ENCODE assay signal across 30 mouse cellular contexts in the genomic region with DNA sequence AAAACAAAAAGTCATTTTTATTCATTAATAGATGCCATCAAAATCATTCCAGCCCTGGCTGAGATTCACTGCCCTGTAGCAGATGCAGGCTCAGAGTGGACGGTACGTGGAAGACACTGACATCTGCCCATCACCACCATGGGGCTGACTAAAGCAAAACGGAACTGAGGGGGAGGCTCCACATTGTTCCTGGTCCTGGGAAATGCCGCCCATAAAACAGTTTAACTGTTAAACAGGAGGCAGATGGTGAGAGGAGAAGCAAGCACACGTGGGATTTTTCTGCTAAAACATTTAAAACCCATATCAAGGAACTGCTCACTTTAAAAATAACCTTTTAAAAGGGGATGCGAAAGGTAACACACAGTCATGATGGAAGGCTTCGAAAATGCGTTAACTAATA.
A peak's percentile ranks its signal among the peaks of the same experiment; 100 is the strongest.
DNase-seq lines count a peak whose midpoint lies in the region; ATAC-seq and TF ChIP-seq lines count a peak whose summit lies in the region.
"Had no signal": no experiment of that assay in that cellular context is flagged by ENCODE, and none has a peak within 500 bp of the region (broad histone marks: within the 10 kb centered on the region; RNA-seq: fewer than 3 reads in every experiment).

No protein-coding gene starts in this region.

- no peak overlapping the region for H3K9ac ChIP-seq in neural tube, embryonic 14.5 days (replicated peaks; ENCODE audit: low read depth, low read length)
- H3K9ac ChIP-seq: embryonic facial prominence, embryonic 12.5 days; embryonic facial prominence, embryonic 15.5 days; forebrain, postnatal 0 days; heart, embryonic 13.5 days; hindbrain, embryonic 14.5 days had no signal

- H3K4me1 ChIP-seq in neural tube, embryonic 14.5 days (ENCODE audit: control insufficient read depth, insufficient read depth, low read length), result no peaks in the 10 kb centered on the region
- H3K4me1 ChIP-seq: embryonic facial prominence, embryonic 15.5 days had no signal

- TF ChIP-seq CTCF in layer of hippocampus, adult 2 months (conservative IDR thresholded peaks at IDR 0.05), result no peak

- H3K27ac ChIP-seq in layer of hippocampus, adult 2 months, result peak overlapping the region; percentile 56; the same call in 1 of the 2 replicates
- H3K27ac ChIP-seq in neural tube, embryonic 14.5 days (ENCODE audit: low read depth, low read length), result no peak overlapping the region
- H3K27ac ChIP-seq: embryonic facial prominence, embryonic 12.5 days; embryonic facial prominence, embryonic 15.5 days; heart, embryonic 10.5 days; heart, embryonic 13.5 days; hindbrain, embryonic 14.5 days; hindbrain, postnatal 0 days had no signal

- H3K27me3 ChIP-seq in neural tube, embryonic 14.5 days (ENCODE audit: control insufficient read depth, insufficient read depth, low read length), result no peaks in the 10 kb centered on the region
- H3K27me3 ChIP-seq: CH12.LX; embryonic facial prominence, embryonic 12.5 days; embryonic facial prominence, embryonic 15.5 days; heart, embryonic 13.5 days; Patski had no signal

- no peak overlapping the region for H3K4me2 ChIP-seq in neural tube, embryonic 14.5 days (ENCODE audit: low read depth, low read length)
- H3K4me2 ChIP-seq: embryonic facial prominence, embryonic 12.5 days; embryonic facial prominence, embryonic 15.5 days; heart, embryonic 13.5 days; hindbrain, embryonic 14.5 days had no signal

- 39% methylated on average over 8 of the region's 8 CpGs for WGBS in neural tube, embryonic 14.5 days

- DNase-seq in frontal cortex, postnatal 36 days (ENCODE audit: low spot score in 2 of 2), result peak; percentile 24 to 35
- no peak for DNase-seq in frontal cortex, postnatal 14 days (ENCODE audit: low spot score in 2 of 2)
- peak; percentile 30 to 50 for DNase-seq in layer of hippocampus, adult 2 months (ENCODE audit: low spot score in 2 of 2)
- no peak for DNase-seq in layer of hippocampus, adult 9-10 months (ENCODE audit: low spot score)
- no peak for DNase-seq in neural tube, embryonic 10.5 days (ENCODE audit: extremely low spot score, low spot score)
- DNase-seq in layer of hippocampus, postnatal 36 days, result peak; percentile 30 to 38
- no peak for DNase-seq in retina, embryonic 14.5 days (ENCODE audit: low spot score)
- DNase-seq: adrenal gland, postnatal 10 days; adrenal gland, postnatal 36 days; B cell, adult 2 months; cerebellum, adult 11 months; cerebellum, adult 2 months; cerebellum, adult 9-11 months; cerebellum, postnatal 25 days; forebrain, postnatal 0 days; gastrocnemius, postnatal 25 days; heart, adult 18-20 months; heart, postnatal 14 days; heart, postnatal 4 days had no signal

- no peaks in the 10 kb centered on the region for H3K9me3 ChIP-seq in neural tube, embryonic 14.5 days (ENCODE audit: control insufficient read depth, low read length)
- H3K9me3 ChIP-seq: embryonic facial prominence, embryonic 12.5 days; embryonic facial prominence, embryonic 15.5 days; G1E; heart, embryonic 10.5 days; heart, embryonic 13.5 days had no signal

- ATAC-seq in neural tube, embryonic 14.5 days (ENCODE audit: low read depth), result peak; percentile 44; the same call in 1 of the 2 replicates
- ATAC-seq: forebrain, embryonic 14.5 days; forebrain, postnatal 0 days; hindbrain, postnatal 0 days; Patski had no signal

- no peak overlapping the region for H3K4me3 ChIP-seq in layer of hippocampus, adult 2 months
- H3K4me3 ChIP-seq in neural tube, embryonic 14.5 days (ENCODE audit: low read depth, low read length), result no peak overlapping the region
- H3K4me3 ChIP-seq: embryonic facial prominence, embryonic 12.5 days; embryonic facial prominence, embryonic 15.5 days; heart, embryonic 10.5 days; heart, embryonic 13.5 days had no signal

- H3K36me3 ChIP-seq in neural tube, embryonic 14.5 days (ENCODE audit: control insufficient read depth, insufficient read depth, low read length), result no peaks in the 10 kb centered on the region
- H3K36me3 ChIP-seq: embryonic facial prominence, embryonic 12.5 days; embryonic facial prominence, embryonic 15.5 days; G1E had no signal

Comparison
In these comparisons a context has a peak if more than half of its experiments do, and no peak if none do; other contexts are left out.
1. DNase-seq: peak in frontal cortex, postnatal 36 days (2 of 2), layer of hippocampus, adult 2 months (2 of 2) and layer of hippocampus, postnatal 36 days (2 of 2); none in frontal cortex, postnatal 14 days (0 of 2), layer of hippocampus, adult 9-10 months (single experiment), neural tube, embryonic 10.5 days (single experiment) and retina, embryonic 14.5 days (single experiment).